Mouse (Mus musculus) erythroid progenitor cell, adult 5-6 weeks (primary cell): ENCODE results near the gene Ankrd52. TPM values are rescaled to one million over a fixed set of nuclear protein-coding genes. Genes with fewer than 3 reads are reported as not detected.
A peak's percentile ranks its signal among the peaks of the same experiment; 100 is the strongest.

Experiments
- ATAC-seq: replicated peaks from 2 replicates; pipeline ENCODE4 v1.8.0; 2016; ENCODE audit warnings: moderate number of reproducible peaks, mild to moderate bottlenecking, moderate TSS enrichment, inconsistent platforms; ENCODE audit not compliant: poor library complexity, low FRiP score, severe bottlenecking
- total RNA-seq, 2 experiments: library from RNA; stranded (forward) in 1 of 2; stranded (reverse) in 1 of 2; fragments of 150-400 nt in 1 of 2; fragments of 186-747, 209-891 nt in 1 of 2; gene quantifications; 2 replicates each; pipeline versions ENCODE4 v1.2.3 to v1.2.4; 2015 to 2017; ENCODE audit warnings: low replicate concordance in 2 of 2

Gene Ankrd52
- total RNA-seq, 2 experiments from 2014 or later, result 10.2 to 20.5 TPM

- ATAC-seq, result peak; percentile 91
These were observed 8.3 kb upstream of the Ankrd52 start, which contains the start of gene Coq10a for GRCm38 (mm10) chr10:128368402-128369217. Gene Coq10a, minus strand, starts transcription at chr10:128368997.

GRCm38 (mm10) chr10:128369218-128369543 is 7.7 kb upstream of the Ankrd52 start:
- no peak for ATAC-seq

- no peak for ATAC-seq
These were observed 7.3 kb upstream of the Ankrd52 start for GRCm38 (mm10) chr10:128369599-128369998.

- ATAC-seq, result no peak
These were observed 6.9 kb upstream of the Ankrd52 start for GRCm38 (mm10) chr10:128370021-128370420.

GRCm38 (mm10) chr10:128370601-128371000 is 6.3 kb upstream of the Ankrd52 start:
- ATAC-seq, result no peak

GRCm38 (mm10) chr10:128372142-128372541 is 4.8 kb upstream of the Ankrd52 start:
- ATAC-seq, result no peak

- ATAC-seq, result no peak
These were observed 3.7 kb upstream of the Ankrd52 start for GRCm38 (mm10) chr10:128372989-128373748.

- no peak for ATAC-seq
These were observed 2.5 kb upstream of the Ankrd52 start for GRCm38 (mm10) chr10:128374393-128374792.

- ATAC-seq, result no peak
These were observed 838 bp upstream of the Ankrd52 start for GRCm38 (mm10) chr10:128376099-128376454.

GRCm38 (mm10) chr10:128377222-128377939 is 466 bp downstream of the Ankrd52 start:
- peak; percentile 45 for ATAC-seq

GRCm38 (mm10) chr10:128377940-128378448 is 1.1 kb downstream of the Ankrd52 start:
- ATAC-seq, result no peak

GRCm38 (mm10) chr10:128378462-128378861 is 1.5 kb downstream of the Ankrd52 start:
- ATAC-seq, result no peak

- ATAC-seq, result no peak
These were observed 2.3 kb downstream of the Ankrd52 start for GRCm38 (mm10) chr10:128379260-128379659.

- no peak for ATAC-seq
These were observed 3.6 kb downstream of the Ankrd52 start for GRCm38 (mm10) chr10:128380565-128380964.

GRCm38 (mm10) chr10:128382482-128382881 is 5.6 kb downstream of the Ankrd52 start:
- ATAC-seq, result no peak

GRCm38 (mm10) chr10:128385902-128386301 is 9.0 kb downstream of the Ankrd52 start:
- ATAC-seq, result no peak

GRCm38 (mm10) chr10:128388941-128389340 is 12.0 kb downstream of the Ankrd52 start:
- no peak for ATAC-seq

- ATAC-seq, result no peak
These were observed 12.7 kb downstream of the Ankrd52 start for GRCm38 (mm10) chr10:128389570-128389969.

GRCm38 (mm10) chr10:128390366-128390765 is 13.5 kb downstream of the Ankrd52 start:
- ATAC-seq, result no peak

GRCm38 (mm10) chr10:128391850-128392249 is 14.9 kb downstream of the Ankrd52 start:
- no peak for ATAC-seq
